Mouse (Mus musculus): Measurements from ENCODE around the gene Gps2.
A peak's percentile ranks its signal among the peaks of the same experiment; 100 is the strongest.

The Gps2 gene

GRCm38 (mm10) chr11:69886907-69887635 is 26.6 kb upstream of the Gps2 start:
- no peak for DNase-seq

DNA sequence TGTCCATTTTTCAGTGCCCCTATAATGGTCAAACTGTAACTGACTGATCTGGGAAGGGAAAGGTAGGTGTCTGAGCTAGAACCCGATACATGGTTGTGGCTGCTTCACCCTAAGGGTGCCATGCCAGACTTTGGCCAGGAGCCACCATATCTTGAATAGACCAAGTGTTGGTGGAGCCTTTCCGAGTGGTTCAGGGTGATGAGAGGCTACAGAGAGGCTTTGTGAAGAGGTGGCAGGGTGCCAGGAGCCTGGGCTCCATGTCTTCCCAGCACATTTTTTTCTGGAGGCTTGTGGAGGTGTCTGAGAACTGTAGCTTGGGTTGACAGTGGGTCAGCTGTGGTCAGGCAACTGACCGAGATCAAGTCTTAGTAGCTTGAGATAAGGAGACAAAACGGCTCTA is 22.2 kb upstream of the Gps2 start:
- DNase-seq, result no peak

DNA sequence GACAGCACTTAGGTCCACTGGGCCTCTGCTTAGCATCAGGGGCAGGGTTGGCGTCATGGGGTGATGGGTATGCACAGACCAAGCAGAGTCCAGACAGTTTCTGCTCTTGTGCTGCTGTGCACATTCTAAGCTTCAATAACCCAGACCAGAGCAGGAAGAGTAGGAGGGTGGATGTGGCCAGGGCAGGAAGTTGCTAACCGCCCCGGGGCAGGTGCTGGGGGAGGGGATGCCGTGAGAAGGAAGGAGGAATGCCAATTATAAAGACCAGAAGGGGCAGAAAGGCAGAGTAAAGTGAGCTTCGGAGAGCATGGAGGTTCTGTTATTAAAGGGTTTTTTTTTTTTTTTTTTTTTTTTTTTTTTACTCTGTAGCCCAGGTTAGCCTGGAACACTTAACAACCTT is 19.0 kb upstream of the Gps2 start:
- DNase-seq, result no peak

- DNase-seq, result no peak
Measured at GRCm38 (mm10) chr11:69895291-69895690, 18.4 kb upstream of the Gps2 start, which contains the start of gene Acap1. Gene Acap1 (minus strand): TSS chr11:69895539.

DNA sequence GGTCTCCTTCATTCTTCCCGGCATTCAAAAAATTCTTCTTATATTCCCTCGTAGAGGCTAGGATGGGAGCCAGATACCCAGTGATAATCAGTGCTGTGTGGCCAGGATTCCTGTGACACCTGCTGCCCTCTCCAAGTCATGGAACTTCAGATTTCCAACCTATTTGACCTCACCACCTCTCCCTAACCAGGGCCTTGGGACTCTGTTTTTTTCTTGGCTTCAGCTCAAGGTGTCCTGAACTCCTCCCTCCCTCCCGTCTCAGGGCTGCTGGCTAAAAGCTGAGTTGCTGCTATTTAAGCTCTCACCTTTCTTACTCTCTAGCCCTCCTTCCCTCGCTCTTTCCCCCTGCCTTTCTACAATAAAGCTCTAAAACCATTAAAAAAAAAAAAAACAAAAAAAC is 13.8 kb upstream of the Gps2 start:
- peak; percentile 55 for DNase-seq

GRCm38 (mm10) chr11:69900471-69901405 is 12.9 kb upstream of the Gps2 start, which contains the start of the genes 2810408A11Rik and Neurl4:
Gene 2810408A11Rik (minus strand): TSS chr11:69900987.
Gene Neurl4 (plus strand): TSS chr11:69901072.
- DNase-seq, result peak; percentile 93

GRCm38 (mm10) chr11:69901406-69901846 is 12.3 kb upstream of the Gps2 start:
- DNase-seq, result peak; percentile 98

DNA sequence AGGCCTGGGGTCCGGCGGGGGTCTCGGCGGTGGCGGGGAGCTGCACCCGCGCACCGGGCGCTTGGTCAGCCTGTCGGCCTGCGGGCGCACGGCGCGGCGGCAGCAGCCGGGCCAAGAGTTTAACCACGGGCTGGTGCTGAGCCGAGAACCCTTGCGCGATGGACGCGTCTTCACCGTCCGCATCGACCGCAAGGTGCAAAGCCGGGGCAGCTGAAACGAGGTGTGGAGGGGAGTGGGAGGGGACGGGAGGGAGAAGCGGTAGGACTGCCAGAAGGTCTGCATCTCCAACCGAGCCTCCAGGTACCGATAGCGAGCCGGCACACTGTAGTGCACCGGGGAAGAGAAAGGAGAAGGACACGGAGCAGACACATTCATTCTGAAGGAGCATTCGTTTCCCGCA is 11.7 kb upstream of the Gps2 start:
- no peak for DNase-seq

DNA sequence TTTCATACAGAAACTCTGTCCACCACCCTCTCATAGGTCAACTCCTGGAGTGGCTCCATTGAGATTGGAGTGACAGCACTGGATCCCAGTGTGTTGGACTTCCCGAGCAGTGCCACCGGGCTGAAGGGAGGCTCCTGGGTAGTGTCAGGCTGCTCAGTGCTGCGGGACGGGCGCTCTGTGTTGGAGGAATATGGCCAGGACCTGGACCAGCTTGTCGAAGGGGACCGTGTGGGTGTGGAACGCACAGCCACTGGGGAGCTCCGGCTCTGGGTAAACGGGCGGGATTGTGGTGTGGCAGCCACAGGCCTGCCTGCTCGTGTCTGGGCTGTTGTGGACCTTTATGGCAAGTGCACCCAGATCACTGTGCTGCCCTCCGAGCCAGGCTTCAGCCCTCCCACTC is 10.7 kb upstream of the Gps2 start:
- DNase-seq, result peak; percentile 49

DNA sequence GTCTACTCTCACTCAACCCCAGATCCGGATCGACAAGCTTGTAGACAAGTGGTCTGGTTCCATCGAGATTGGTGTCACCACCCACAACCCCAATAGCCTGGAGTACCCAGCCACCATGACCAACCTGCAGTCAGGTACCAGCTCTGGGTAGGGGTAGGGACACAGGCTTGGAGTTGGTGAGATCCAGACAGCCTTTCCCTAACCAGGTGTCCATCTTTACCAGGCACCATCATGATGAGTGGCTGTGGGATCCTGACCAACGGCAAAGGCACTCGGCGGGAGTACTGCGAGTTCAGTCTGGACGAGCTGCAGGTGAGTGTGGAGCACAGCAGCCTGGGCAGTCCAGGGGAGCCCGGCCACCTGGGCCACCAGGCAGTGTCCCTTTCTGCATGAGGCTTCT is 9.4 kb upstream of the Gps2 start:
- peak; percentile 27 for DNase-seq

GRCm38 (mm10) chr11:69908645-69909044 is 5.0 kb upstream of the Gps2 start:
- peak; percentile 47 for DNase-seq

GRCm38 (mm10) chr11:69909174-69909573 is 4.5 kb upstream of the Gps2 start:
- no peak for DNase-seq

GRCm38 (mm10) chr11:69910177-69910576 is 3.5 kb upstream of the Gps2 start:
- no peak for DNase-seq

GRCm38 (mm10) chr11:69910781-69911560 is 2.7 kb upstream of the Gps2 start:
- DNase-seq, result peak; percentile 28

GRCm38 (mm10) chr11:69911701-69912100 is 2.0 kb upstream of the Gps2 start:
- DNase-seq, result peak; percentile 36

DNA sequence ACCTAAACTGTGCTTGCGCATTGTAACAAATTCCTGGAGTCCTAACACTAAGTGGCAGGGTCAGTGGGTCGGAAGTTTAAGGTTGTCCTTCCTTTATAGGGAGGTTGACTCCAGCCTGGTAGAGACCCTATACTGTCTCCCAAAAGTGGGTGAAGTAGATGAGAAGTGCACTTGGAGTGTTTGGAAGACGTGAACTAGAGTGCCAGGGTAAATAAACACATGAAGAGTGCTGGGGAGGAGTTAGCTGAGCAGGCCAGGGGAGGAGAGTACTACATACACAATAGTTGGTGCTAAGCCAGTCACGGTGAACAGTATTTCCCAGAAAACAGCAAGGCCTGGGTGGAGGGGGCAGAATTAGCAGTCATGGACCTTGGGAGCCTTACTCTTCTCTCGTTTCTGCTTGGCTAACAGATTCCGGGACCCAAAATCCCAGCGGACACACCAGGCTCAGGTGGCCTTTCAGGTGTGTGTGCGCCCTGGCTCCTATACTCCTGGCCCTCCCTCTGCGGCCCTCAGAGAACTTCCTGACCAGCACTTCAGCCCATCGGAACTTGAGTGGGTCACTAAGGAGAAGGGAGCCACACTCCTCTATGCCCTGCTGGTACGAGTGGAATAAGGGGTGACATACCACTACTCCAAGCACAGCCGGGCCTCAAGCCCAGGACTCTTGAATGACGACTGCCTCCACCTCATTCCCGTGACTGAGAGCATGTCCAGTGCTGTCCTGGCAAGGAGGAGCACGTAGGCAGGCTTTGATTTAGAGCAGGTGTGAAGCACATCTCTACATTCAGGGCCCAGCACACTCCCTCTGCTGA is 765 bp upstream of the Gps2 start:
- DNase-seq, result peak; percentile 52

DNA sequence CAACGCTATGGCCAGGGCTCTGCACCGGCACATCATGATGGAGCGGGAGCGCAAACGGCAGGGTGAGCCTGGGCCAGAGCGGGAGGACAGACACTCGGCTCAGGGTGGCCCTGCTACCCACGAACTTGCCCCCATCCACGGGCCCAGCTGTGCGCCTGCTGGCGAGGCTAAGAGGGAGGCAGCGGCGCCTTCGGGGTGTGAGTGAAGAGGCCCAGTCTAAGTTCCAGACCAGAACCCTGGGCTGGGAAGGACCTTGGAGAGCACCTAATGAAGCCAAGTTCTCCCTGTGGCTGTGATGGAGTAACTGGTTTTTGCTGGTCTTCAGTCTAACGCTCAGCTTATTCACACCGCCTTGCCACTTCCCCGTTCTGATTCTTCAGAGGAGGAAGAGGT is 680 bp downstream of the Gps2 start:
- DNase-seq, result no peak

DNA sequence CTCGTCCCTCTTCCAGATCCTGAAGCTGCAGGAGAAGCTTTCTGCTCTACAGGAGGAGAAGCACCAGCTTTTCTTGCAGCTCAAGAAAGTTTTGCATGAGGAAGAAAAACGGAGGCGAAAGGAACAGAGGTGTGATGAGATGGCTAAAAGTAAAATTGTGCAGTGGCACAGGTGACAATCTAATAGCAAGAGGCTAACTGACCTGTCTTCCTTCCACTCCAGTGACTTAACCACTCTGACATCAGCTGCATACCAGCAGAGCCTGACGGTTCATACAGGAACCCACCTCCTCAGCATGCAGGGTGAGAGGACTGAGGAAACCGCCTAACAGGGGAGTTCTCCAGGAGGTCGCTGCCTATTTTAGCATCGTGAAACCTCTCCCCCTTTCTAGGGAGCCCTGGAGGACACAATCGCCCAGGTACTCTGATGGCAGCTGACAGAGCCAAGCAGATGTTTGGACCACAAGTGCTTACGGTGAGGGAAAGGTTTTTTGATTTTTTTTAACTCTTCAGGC is 1.3 kb downstream of the Gps2 start:
- DNase-seq, result no peak

DNA sequence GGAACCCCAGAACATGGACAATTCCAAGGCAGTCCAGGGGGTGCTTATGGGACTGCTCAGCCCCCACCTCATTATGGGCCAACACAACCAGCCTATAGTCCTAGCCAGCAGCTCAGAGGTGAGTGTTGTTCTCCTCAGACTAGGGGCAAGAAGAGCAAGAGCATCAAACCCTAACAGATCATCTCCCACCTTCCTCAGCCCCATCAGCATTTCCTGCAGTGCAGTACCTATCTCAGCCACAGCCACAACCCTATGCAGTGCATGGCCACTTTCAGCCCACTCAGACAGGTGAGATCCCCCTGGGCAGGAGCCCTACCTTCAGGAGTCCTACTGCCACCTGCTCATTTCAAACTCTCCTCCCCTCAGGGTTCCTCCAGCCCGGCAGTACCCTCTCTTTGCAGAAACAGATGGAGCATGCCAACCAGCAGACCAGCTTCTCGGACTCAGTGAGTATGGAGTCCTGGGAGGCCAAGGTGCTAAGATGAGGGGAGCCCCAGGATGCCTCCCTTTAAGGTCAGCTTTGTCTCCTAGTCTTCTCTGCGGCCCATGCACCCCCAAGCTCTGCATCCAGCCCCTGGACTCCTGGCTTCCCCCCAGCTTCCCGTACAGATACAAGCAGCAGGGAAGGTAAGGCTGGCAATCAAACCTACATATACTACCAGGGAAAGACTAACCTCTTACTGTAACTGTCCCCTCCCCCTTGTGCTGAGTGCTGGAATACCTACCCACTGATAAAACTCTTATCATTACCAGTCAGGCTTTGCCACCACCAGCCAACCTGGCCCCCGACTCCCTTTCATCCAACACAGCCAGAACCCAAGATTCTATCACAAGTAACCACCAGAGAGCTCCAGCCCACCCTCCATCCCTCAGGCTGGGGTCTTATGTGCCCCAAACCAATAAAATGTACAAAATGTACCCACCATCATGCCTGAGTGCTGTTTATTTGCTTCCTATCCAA is 2.3 kb downstream of the Gps2 start:
- peak; percentile 46 for DNase-seq

- peak; percentile 38 for DNase-seq
Measured at GRCm38 (mm10) chr11:69916652-69917378, 3.1 kb downstream of the Gps2 start.
